Mouse (Mus musculus) liver, postnatal 0 days (tissue): ENCODE measurements around the gene Ints6. TPM values are rescaled to one million over a fixed set of nuclear protein-coding genes. Genes with fewer than 3 reads are reported as not detected.

Experiments used
- ATAC-seq: fragments of 200-750 bp; cut with Nextera tagmentation; 2 replicates; pipeline ENCODE4 v1.8.0; 2017; ENCODE audit warnings: mild to moderate bottlenecking, moderate library complexity
- DNase-seq: peaks from one replicate; pipeline ENCODE4 v3.0.0-alpha.2; 2016
- H3K27ac ChIP-seq: fragments of 300-500 bp; sonication (generic); 2 replicates; pipeline ENCODE4 v1.5.1; 2014; ENCODE audit warnings: antibody characterized with exemption, moderate library complexity, mild to moderate bottlenecking, low read depth
- H3K27me3 ChIP-seq: fragments of 300-500 bp; sonication (generic); 2 replicates; pipeline ENCODE4 v1.6.1; 2014; ENCODE audit warnings: low read length, control low read depth, mixed read lengths; ENCODE audit not compliant: insufficient read depth
- H3K36me3 ChIP-seq: fragments of 300-500 bp; sonication (generic); replicated peaks from 2 replicates; pipeline ENCODE4 v1.6.1; 2014; ENCODE audit warnings: mild to moderate bottlenecking, control low read depth, low read length, moderate library complexity, mixed read lengths; ENCODE audit not compliant: insufficient read depth
- H3K4me1 ChIP-seq: fragments of 300-500 bp; sonication (generic); 2 replicates; pipeline ENCODE4 v1.6.1; 2014; ENCODE audit warnings: antibody characterized with exemption, mild to moderate bottlenecking, control low read depth; ENCODE audit not compliant: insufficient read depth
- H3K4me2 ChIP-seq: fragments of 300-500 bp; sonication (generic); 2 replicates; pipeline ENCODE4 v1.6.1; 2014; ENCODE audit warnings: low read depth, mild to moderate bottlenecking, low read length, moderate library complexity, mixed read lengths
- H3K4me3 ChIP-seq: fragments of 300-500 bp; sonication (generic); 2 replicates; pipeline ENCODE4 v1.5.1; 2014; ENCODE audit warnings: low read depth, low read length
- H3K9ac ChIP-seq: fragments of 300-500 bp; sonication (generic); replicated peaks from 2 replicates; pipeline ENCODE4 v1.6.1; 2014; ENCODE audit warnings: mild to moderate bottlenecking, moderate library complexity
- H3K9me3 ChIP-seq: fragments of 300-500 bp; sonication (generic); 2 replicates; pipeline ENCODE4 v1.6.1; 2016; ENCODE audit warnings: mild to moderate bottlenecking, control low read depth, low read length, mixed read lengths
- CTCF ChIP-seq: sonication (generic); IDR thresholded peaks from 2 replicates; pipeline ENCODE4 v1.5.1; 2016; ENCODE audit warnings: antibody characterized with exemption, low read depth
- EP300 ChIP-seq: IDR thresholded peaks from 2 replicates; pipeline ENCODE4 v1.6.1; 2016; ENCODE audit warnings: antibody characterized with exemption, low read depth, mild to moderate bottlenecking
- WGBS: fragments of 180-500 bp; shearing (Covaris S2); extraction: QIAGEN DNeasy Blood & Tissue Kit; methylation state at CpG from one replicate; pipeline ENCODE4 v1.1.7; 2014; ENCODE audit not compliant: insufficient replicate concordance; 5-methylcytosine and 5-hydroxymethylcytosine counted together
- polyA plus RNA-seq: library from polyadenylated mRNA; unstranded; fragments of >200 nt; fragmentation: Nextera tagmentation; extraction: Ambion mirVana; gene quantifications from 2 replicates; pipeline ENCODE4 v1.2.1, GENCODE M21; 2015

The Ints6 gene
- polyA plus RNA-seq = 6.7 and 8.2 TPM in 2 replicates

- DNase-seq (peak; percentile 99), ATAC-seq (peak; percentile 95)
- H3K4me3 ChIP-seq = peak within 1 kb of the TSS; percentile 99
- H3K27me3 ChIP-seq = no peaks in the 10 kb centered on the region
- under 1% methylated on average over 59 of the region's 72 CpGs for WGBS
- no peaks in the 10 kb centered on the region for H3K9me3 ChIP-seq
- TF ChIP-seq EP300 = no peak; the same call in 1 of the 2 replicates
- H3K9ac ChIP-seq = peak within 1 kb of the TSS; percentile 99
- peak within 1 kb of the TSS; percentile 100 for H3K27ac ChIP-seq
- peaks cover 7% of the 10 kb centered on the region for H3K36me3 ChIP-seq
- H3K4me1 ChIP-seq = peaks cover 9% of the 10 kb centered on the region; the same call in 1 of the 2 replicates
- peak within 1 kb of the TSS; percentile 90 for H3K4me2 ChIP-seq
Measured at GRCm38 (mm10) chr14:62761036-62761881, at the start of gene Ints6. Gene Ints6, minus strand, starts transcription at chr14:62761169.

GRCm38 (mm10) chr14:62808661-62809523 is 47.9 kb upstream of the Ints6 start:
- WGBS = 48% methylated on average over 7 of the region's 7 CpGs
- Histone ChIP-seq H3K4me2 (no peak overlapping the region), H3K27ac (0 out of 2 replicates have a peak overlapping the region, but pooled peaks have one; percentile 18), H3K4me1 (no peaks in the 10 kb centered on the region), H3K36me3 (no peaks in the 10 kb centered on the region), H3K9me3 (no peaks in the 10 kb centered on the region), H3K9ac (no peak overlapping the region), H3K27me3 (no peaks in the 10 kb centered on the region), H3K4me3 (no peak overlapping the region)
- DNase-seq (peak; percentile 16), ATAC-seq (peak; percentile 35)
- no peak for TF ChIP-seq EP300
- TF ChIP-seq CTCF = no peak

GRCm38 (mm10) chr14:62806921-62807320 is 46.0 kb upstream of the Ints6 start:
- no peaks in the 10 kb centered on the region for H3K27me3 ChIP-seq
- TF ChIP-seq EP300 (no peak), CTCF (no peak)
- H3K9ac ChIP-seq = no peak overlapping the region
- no peak overlapping the region for H3K27ac ChIP-seq
- ATAC-seq (no peak), DNase-seq (no peak)
- 55% methylated on average over 3 of the region's 3 CpGs for WGBS
- H3K4me3 ChIP-seq = no peak overlapping the region
- H3K4me2 ChIP-seq = no peak overlapping the region
- H3K9me3 ChIP-seq = no peaks in the 10 kb centered on the region
- no peaks in the 10 kb centered on the region for H3K36me3 ChIP-seq
- no peaks in the 10 kb centered on the region for H3K4me1 ChIP-seq

GRCm38 (mm10) chr14:62803204-62803603 is 42.2 kb upstream of the Ints6 start:
- no peak for TF ChIP-seq EP300
- no peak for TF ChIP-seq CTCF
- no peak for ATAC-seq

GRCm38 (mm10) chr14:62800791-62801190 is 39.8 kb upstream of the Ints6 start:
- H3K27me3 ChIP-seq = no peaks in the 10 kb centered on the region
- no peaks in the 10 kb centered on the region for H3K36me3 ChIP-seq
- ATAC-seq = no peak
- no peaks in the 10 kb centered on the region for H3K4me1 ChIP-seq
- H3K9me3 ChIP-seq = no peaks in the 10 kb centered on the region
- WGBS = 66% methylated on average over 3 of the region's 3 CpGs
- H3K4me2 ChIP-seq = no peak overlapping the region
- no peak overlapping the region for H3K27ac ChIP-seq
- no peak overlapping the region for H3K4me3 ChIP-seq
- no peak overlapping the region for H3K9ac ChIP-seq
- no peak for DNase-seq
- TF ChIP-seq CTCF = no peak
- no peak for TF ChIP-seq EP300

More at GRCm38 (mm10) chr14:62803204-62803603, 42.2 kb upstream of the Ints6 start:
- no peak overlapping the region for H3K27ac ChIP-seq
- H3K36me3 ChIP-seq = no peaks in the 10 kb centered on the region
- H3K9ac ChIP-seq = no peak overlapping the region
- WGBS = 85% methylated on average over 5 of the region's 5 CpGs
- H3K27me3 ChIP-seq = no peaks in the 10 kb centered on the region
- DNase-seq = no peak
- H3K9me3 ChIP-seq = no peaks in the 10 kb centered on the region
- no peaks in the 10 kb centered on the region for H3K4me1 ChIP-seq
- H3K4me2 ChIP-seq = no peak overlapping the region
- no peak overlapping the region for H3K4me3 ChIP-seq

GRCm38 (mm10) chr14:62798608-62799101 is 37.7 kb upstream of the Ints6 start:
- no peaks in the 10 kb centered on the region for H3K4me1 ChIP-seq
- no peaks in the 10 kb centered on the region for H3K9me3 ChIP-seq
- no peak overlapping the region for H3K4me2 ChIP-seq
- no peak for ATAC-seq
- TF ChIP-seq EP300 = no peak
- TF ChIP-seq CTCF = no peak
- H3K9ac ChIP-seq = no peak overlapping the region
- H3K36me3 ChIP-seq = no peaks in the 10 kb centered on the region
- no peak overlapping the region for H3K4me3 ChIP-seq
- WGBS = 16% methylated on average over 4 of the region's 4 CpGs
- DNase-seq = no peak
- no peak overlapping the region for H3K27ac ChIP-seq
- H3K27me3 ChIP-seq = no peaks in the 10 kb centered on the region
